Mouse (Mus musculus): ENCODE measurements around the gene Ehbp1l1.

Ehbp1l1 gene

DNA sequence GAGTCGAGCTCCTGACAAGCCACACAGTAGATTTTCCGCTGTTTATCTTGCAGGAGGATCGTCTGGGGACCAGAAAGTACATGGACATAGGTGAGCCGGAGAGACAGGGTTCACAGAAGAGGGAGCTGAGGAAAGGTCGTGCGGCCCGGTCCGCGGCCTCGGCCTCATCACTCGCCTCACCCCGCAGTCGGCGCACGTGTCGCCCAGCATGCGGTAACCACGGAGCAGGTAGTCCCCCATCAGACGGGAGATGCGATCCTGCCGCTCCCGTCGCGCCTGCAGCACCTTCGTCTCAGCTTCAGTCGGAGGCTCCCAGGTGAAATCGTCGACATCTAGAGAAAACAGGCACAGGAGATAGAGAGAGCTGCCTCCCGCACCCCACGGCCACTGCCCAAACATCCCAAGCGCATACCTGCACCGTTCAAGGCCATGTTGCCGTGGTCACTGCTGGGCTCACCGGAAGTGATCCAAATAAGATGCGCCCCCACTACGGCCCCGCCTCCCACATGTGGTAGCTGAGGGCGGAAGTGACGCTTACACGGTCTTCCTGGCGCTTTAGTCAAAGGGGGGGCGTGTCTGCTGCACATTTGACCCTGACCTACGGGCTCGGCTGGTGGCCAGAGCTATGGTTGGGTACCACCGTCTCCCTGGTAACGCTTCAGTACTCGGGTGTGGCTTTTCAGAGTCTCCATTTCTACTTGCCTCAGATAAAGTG, 5.3 kb upstream of the Ehbp1l1 start:
- peak; percentile 96 to 97 for DNase-seq

DNA sequence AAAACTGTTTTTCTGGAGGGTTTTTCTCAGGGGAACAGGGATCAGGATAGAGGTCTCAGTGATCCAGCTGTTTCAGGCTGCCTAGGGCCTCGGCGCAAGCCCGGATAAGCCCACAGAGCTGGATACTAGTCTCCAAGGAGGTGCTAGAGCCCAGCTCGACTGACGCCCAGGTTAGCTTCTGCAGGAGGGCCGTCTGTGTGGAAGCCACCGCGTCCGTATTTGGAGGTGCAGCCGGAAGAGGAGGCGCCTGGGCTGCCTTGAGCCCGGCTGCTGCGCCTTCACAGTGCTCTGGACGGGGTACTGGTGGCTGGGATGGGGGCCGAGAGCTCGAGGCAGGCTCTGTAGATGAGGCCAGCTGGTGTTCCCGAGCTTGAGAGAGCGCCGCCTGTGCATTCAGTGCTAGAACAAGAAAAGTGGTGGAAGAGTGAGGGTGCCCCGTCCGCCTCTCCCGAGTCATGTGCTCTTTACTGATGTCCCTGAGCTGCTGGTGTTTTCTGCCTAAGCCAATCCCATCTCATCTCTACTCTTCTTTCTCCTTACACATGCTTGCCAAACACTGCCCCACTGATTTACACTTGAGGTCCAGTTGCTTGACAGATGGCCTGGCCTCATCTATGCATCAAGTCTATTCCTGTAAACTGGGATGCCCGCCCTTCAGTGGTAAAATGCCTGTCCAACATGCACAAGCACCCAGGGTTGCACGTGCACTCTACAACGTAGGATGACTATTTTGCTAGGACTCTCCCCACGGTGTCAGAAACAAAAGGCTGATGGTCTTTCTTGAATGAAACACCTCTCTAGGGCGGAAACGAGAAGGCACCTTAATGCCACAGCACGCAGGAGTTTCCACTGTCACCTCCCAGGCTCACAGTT, 4.4 kb upstream of the Ehbp1l1 start:
- DNase-seq: peak; percentile 57 to 67

DNA sequence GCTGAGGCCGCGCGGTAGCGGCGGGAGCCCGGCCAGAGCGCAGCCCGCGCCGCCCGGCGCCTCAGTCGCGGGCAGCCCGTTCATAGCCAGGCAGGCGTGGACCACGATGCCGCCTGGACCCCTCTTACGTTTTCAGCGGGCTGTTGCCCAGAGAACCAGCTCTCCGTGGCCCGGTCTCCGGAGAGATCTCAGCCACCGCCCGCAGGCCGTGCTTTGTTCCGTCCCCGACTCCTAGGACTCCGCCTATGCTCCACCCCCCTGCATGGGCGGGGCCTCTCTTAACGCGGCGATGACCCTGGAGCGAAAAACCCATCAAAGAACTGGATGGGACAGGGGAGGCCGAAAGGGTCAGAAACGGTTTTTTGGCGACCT, 3.3 kb upstream of the Ehbp1l1 start, which contains the start of gene Fam89b:
Fam89b (minus strand) TSS at position 210 of the 372 bp plus-strand sequence.
- DNase-seq: peak; percentile 95 to 96

DNA sequence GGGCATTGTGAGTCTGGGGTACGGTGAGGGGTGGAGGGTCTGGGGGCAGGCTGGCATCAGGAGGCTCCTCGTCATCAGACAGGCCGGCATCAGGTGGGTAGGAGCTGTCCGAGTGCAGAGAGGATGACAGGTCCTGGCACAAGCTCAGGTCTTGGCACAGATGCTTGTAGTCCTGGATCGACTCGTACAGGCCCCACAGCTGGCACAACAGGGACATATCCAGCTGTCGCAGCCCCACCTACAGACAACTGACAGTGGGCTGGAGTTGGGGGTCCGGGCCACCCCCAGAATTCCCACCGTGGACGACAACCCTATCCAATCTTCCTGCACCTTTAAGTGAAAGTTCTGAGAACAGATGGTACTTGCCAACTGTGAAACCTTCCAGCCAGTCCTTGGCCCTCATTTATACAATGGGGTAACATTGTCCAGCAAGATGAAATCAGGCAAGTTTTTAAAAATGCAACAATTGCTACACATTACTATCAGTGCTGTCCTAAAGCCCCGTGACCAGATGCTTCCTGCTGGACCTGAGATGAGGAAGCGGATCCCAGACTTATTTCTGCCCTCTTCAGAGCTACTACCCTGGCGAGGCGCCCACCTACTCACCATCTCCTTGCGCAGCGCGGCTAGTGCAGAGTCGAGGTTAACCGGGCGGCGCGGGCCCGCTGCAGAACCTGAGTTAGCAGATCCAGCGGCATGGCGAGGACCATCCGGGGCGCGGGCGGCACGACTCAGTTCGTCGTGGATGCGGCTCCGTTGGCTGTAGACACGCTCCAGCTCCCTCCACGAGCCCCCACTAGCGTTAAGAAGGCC, 2.7 kb upstream of the Ehbp1l1 start:
- peak; percentile 76 to 85 for DNase-seq

DNA sequence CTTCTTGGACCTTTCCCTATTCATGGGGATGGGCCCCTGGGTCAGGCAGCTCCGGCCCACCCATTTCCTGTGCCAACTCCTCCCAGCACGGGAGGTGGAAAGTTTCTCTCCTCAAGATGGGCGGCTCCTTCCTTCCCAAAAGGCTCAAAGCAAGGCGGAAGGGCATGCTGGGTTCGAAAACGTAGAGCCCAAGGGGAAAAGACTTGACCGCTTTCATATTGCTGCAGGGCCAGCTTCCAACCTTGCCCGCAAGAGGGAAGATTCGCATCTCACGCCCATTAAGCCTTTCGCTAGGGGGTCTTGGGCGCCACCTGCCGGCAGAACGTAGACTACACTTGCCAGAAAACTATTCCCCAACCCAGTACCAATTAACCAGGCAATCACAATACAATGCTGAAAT, 1.6 kb upstream of the Ehbp1l1 start:
- peak; percentile 94 to 95 for DNase-seq

DNA sequence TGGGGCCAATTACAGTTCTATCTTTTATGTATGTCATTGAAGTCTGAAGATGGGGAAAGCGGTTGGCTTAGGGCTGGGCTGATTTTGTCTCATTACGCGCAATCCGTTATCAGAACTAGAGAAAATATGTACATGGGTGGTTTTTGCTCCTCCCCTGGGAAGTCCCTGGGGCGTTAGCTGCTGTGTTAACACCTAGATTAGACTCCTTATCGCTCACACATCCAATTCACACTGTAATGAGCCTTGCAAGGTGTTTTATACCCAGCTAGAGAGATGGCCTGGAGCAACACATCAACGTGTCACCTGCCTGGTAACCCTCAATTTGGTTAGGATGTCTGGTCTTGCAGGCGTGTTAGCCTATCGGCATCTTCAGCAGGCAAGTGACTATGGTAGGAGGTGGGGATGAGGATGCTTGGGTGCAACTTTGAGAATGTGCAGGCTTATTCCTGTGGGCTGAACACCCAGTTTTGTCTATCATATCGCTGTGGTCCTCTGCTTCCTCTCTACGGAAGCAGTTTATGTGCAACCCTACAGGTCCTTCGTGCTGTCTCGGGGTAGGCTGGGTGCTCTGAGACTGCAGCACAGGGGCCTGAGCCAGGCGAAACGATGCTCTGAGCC, 953 bp upstream of the Ehbp1l1 start:
- no peak for DNase-seq

DNA sequence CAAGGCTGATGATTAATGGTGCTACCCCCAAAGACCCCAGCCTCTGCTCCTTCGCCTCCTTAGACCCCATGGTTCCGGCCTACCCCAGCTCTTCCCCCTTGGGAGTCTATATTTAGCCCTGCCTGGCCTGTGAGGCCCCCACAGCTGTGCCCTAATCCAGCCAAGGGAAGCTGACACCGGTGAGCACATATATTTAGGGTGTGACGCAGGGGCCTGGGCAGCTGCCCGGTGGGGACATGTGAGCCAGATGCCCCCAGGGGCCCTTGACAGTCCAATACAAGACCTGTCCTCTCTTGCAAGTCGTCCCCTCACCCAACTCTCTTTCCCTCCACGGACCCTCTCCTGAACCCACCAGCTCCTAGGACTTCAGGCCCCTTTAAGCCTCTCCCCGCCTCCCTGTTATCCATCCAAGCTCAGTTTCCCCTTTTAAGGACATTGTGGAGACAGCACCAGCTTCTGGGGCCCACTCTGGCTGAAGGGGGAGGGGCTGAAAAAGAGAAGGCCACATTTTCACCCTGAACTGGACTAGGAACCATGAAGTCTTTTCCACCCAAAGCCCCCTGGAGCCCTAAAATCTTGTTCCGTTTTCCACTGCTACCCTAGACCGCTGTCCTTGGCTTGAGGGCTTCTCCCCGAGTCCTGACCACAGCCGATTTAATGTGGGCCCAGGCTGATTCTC, 949 bp downstream of the Ehbp1l1 start:
- DNase-seq: peak; percentile 39 to 52

DNA sequence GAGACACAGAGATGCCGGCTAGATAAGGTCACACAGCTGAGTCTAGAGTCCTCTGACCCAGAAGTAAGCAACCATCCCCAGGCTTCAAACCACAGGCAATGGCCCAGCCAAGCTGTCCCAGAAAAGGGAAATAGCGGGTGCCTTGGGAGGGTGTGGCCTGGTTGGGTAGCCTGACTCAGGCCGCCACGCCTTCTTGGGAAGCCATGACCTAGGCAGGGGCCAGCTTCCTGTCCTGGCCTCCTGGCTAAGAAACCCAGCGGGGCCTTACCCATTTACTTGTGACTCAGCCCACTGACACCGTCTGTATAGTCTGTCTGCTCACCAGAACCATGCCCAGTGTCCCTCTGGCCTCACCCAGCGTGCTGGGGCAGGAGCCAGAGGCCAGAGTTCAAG, 1.6 kb downstream of the Ehbp1l1 start:
- peak; percentile 46 to 69 for DNase-seq

DNA sequence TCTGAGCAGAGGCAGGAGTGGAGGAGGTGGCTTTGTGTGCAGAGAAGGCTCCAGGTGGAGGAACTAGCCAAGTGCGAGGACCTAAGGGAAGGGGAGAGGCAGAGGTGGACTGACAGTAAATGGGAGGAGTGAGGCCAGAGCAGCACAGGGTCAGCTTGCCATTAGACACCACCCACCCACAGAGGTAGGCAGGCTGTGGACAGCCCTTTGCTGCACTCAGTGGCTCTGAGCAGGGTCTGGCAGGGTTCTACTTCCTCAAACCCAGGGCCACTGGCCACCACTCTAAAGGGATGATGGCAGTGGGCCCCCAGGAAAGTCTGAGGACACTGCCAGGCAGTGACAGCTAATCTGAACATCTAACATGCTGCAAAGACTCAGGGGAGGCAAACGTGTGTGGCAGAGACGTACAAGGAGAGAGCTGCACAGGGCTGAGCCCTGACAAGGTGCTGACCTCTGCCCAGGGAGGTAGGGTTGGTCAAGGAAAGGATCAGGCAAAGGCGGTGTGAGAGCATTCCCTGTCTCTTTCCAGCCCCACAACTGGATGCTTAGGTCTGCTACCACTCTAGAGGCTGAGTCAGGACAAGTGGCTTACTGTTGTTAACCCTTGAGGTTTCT, 2.1 kb downstream of the Ehbp1l1 start:
- DNase-seq: no peak

DNA sequence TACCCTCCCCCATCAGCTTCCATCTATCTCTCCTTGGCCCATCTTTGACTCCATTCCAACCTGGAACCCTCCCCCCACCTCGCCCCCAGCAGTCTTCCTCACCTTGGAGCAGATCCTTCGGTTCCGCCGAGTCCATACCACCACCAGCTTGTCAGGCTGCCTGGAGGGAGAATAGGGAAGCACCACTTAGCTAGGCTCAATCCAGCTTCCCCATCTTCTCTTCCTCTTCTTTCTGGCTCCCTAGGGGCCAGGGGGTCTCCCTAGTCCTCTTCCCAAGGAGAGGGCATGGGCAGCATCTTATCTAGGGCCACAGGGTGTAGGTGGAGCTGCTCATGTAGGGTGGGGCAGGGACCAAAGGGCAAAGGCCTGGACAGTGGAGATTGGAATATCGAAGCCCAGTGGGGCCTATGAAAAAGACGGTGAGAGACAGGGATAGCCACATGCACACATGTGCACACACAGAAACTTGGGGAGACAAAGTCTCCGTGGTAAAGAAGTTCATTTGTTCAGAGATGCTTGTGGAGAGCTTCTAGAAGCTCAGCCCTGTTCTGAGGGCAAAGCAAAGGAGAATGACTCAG, 3.2 kb downstream of the Ehbp1l1 start:
- DNase-seq: no peak

DNA sequence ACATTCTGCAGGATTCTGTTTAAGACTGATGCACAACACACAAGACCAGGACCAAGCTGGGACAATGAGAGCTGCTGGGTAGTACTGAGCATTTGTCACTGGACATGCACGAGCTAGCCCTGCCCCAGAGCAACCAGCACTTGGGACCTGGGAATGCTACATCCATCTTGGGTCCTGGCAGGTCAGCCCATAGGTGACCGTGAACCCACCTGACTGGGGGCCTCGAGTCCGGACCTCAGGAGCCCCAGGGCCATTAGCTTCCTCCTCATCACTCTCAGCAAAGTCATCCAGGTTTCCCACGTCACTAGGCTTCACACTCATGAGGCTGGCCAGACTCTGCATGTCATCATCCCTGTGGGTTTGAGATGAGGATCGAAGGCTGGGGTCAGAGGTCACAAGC, 4.9 kb downstream of the Ehbp1l1 start:
- no peak for DNase-seq

DNA sequence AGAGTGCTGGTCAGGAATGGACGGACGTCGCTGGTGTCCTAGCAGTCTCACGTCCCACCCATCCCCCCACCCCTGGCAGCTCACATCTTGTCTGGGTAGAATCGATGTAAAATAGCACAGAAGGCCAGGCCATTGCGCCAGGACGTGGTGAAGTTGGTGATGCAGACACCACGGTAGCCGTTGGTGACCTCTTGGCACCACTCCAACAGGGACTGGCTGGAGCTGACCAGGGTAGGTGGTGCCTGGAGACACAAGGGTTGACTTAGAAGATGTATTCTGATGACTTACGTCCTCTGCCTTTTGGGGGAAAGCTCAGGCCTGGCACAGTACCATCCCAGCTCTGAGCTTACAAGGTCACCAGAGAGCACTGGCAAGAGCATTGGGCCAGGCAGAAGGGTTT, 9.2 kb downstream of the Ehbp1l1 start:
- peak; percentile 13 to 42 for DNase-seq

DNA sequence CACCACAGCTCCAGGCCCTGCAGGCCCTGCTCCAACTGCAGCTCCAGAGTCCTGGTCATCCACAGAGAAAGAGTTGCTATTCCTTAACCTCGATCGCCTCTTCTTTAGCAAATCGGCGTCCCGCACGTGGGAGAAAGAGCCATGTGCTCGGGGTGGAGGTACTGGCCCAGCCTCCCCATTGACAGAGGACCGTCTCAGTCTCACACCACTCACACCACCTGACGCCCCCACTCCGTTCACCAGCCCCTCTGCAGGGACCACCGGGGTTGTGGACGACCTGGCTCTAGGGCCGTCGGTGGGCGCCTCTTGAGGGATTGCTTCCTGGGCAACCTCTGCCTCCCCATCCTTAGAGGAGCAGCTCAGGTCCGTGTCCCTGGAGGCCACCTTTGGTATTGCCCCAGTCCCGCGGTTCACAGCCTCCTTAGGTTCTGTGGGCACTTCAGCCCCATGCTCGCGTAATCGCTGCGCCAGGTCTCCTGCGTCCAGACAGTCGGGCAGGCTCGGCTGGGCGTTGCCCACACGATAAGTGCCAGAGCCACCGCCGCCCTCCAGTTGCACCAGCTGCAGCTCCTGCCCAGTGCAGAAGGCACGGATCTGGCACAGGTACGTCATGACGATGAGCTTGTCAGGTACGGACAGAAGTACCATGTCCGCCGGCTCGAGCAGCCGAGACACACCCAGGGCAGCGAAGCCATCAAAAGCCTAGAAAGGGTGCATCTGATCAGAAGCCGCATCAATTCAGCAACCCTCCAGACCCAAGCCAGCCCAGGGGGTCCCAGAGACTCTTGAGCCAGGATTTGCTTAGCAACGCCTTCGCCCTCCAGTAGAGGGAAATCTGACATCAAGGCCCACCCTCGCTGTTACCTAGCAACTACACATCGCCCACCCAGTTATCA, 10.1 kb downstream of the Ehbp1l1 start:
- peak; percentile 73 to 80 for DNase-seq

DNA sequence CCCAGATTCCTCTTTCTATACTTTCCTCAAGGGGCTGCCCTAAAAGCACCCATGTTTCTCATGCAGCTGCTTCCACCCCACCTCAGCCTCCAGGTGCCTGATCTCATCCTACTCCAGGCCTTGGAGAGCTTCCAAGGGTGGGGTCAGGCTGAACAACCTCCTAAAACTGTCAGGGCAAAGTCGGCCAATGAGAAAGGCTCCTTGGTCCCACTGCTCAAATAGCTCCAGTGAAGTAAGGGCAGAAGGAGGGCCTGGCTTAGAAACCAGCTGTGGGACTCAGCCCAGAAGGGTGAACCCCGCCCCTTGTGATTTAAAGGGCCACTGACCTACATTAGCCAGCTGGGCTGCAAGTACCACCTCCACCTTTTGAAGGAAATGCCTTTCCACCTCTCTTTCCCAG, 12.4 kb downstream of the Ehbp1l1 start:
- peak; percentile 71 to 82 for DNase-seq

DNA sequence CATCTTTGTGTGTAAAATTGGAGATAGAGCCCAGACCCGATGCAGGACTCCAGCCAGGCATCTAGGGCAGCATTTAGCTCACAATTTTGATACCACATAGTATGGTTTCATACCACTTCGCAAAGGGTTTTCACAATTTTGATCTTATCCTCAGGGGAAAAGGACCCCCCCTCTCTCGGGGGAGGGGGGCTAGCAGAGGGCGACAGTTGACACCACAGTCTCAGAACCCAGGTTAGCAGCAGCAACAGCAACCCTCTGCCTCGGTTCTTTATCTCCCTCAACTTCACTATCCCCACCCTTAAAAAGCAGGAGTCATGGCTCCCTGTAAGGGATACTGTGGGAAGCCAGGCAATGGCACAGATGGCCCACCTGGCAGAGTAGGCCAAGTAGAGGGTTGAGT, 12.9 kb downstream of the Ehbp1l1 start:
- DNase-seq: no peak

DNA sequence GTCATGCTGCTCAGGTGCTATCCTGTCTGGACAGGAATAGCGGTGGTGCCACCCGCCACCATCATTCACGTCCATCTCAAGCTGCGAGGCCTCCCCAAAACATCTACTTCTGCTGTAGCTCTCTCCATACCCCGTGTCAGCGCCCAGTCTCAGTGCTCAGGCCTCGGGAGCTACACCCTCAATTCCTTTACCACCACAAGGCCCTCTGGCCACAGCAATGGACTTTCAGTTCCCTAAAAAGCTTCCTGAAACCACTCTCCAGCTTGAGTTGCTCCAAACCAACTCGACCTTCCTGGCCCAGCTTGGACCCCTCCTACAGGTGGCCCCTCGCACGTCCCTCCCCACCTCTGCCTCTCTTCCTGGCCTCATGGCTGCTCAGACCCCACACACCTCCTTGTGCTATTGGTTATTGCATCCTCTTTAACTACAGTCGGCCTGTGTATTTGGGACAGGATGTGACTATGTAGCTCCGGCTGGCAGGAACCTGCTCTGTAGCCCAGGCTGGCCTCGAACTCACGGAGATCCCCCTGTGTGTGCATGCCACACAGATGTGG, 14.1 kb downstream of the Ehbp1l1 start:
- DNase-seq: no peak

DNA sequence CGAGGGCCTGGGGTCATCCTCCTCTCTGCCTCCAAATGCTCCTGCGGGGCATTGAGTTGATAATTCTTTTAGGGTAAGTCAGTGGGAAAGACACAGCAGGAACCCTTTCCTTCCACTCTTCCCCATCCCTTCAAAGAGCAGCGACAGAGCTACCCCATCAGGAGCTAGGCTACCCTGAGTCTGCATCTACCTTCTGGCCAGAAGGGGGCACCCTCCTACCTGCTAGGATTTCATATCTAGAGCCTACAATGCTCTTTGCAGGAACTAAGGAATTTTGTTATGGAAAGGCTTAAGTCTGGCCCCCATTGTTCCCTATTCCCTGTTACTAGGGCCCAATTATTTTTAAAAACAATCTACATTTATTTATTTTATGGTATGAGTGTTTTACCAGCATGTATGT, 14.9 kb downstream of the Ehbp1l1 start:
- DNase-seq: peak; percentile 83 to 88

DNA sequence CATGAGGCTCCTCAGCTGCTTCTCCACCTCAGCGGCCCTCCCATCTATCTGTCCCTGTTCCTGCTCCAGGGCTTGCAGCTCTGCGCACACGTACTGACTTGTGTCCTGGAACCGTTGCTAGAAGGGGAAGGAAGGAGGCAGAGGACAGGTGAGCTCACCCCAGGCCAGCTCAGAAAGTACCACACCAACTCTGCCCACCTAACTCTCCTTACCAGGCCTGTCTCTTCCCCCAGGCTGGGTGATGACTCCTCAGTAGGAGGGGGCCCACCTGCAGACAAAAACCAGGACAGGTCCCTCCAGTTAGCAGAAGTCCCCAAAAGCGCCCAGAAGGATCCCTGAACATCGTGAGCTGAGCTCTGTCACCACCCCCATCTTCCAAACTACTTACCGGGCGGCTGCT, 15.5 kb downstream of the Ehbp1l1 start:
- DNase-seq: no peak

DNA sequence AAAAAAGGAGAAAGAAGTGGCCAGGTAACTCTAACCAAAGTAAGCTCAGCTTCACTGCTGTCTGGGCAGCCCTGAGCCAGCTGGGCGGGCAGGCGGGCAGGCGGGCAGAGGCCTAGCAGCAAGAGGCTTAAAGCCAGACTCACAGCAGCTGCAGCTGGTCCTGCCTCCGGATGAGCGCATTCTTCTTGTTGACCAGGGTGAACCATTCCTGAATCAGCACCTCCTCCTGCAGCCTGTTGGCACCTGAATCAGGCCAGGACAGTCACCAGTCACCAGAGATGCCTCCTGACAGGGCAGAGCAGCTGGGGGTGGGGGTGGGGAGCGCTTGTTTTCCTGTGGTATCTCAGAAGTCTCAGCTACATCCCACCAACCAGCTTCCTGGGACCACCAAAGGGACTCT, 16.0 kb downstream of the Ehbp1l1 start:
- no peak for DNase-seq

Data from kidney, postnatal 4 days (tissue).